Mouse (Mus musculus): ENCODE results near the gene Dbndd1. TPM values are rescaled to one million over a fixed set of nuclear protein-coding genes. Genes with fewer than 3 reads are reported as not detected.

Dbndd1 gene
- total and polyA plus RNA-seq, 3 experiments = 0.55 to 2.1 TPM; not detected in 1

GRCm38 (mm10) chr8:123536990-123537380 lies 21.7 kb upstream of the Dbndd1 start:
- no peaks in the 10 kb centered on the region for H3K4me1 ChIP-seq (ENCODE audit: control insufficient read depth in 1 of 2, insufficient read depth in 2 of 2)
- H3K4me2 ChIP-seq (ENCODE audit: insufficient read depth, low read depth, poor library complexity, severe bottlenecking) = no peak overlapping the region
- dilution Hi-C loops (cut with MboI; ENCODE audit: extremely low pct_ligation_motif_present, extremely low pct_unique_long_range_greater_than_20kb, low sequenced_read_pairs) (no loop called here), in situ Hi-C loops (cut with MboI; ENCODE audit: low pct_ligation_motif_present, low pct_unique_long_range_greater_than_20kb, low sequenced_read_pairs) (no loop called here)
- H3K36me3 ChIP-seq (replicated peaks in 1 of 2; ENCODE audit: control insufficient read depth in 1 of 2, insufficient read depth in 1 of 2, low read length in 1 of 2) = peaks cover 37 to 49% of the 10 kb centered on the region in 2 experiments
- DNase-seq (ENCODE audit: extremely low read depth) = no peak
- TF ChIP-seq MAX (IDR thresholded peaks at IDR 0.05; ENCODE audit: low read length) (no peak), KAT2A (IDR thresholded peaks at IDR 0.05; ENCODE audit: insufficient replicate concordance, low read length) (no peak), MAFK (IDR thresholded peaks at IDR 0.05; ENCODE audit: insufficient replicate concordance, low read length) (no peak), E2F4 (IDR thresholded peaks at IDR 0.05; ENCODE audit: insufficient replicate concordance, low read depth, low read length) (no peak), MEF2A (IDR thresholded peaks at IDR 0.05; ENCODE audit: borderline replicate concordance, low read depth, low read length) (no peak), TCF12 (IDR thresholded peaks at IDR 0.05; ENCODE audit: low read depth, low read length) (no peak), HCFC1 (IDR thresholded peaks at IDR 0.05; ENCODE audit: low read depth, low read length) (no peak), USF2 (conservative IDR thresholded peaks at IDR 0.05; ENCODE audit: low read depth, low read length) (no peak)
- no peaks in the 10 kb centered on the region for H3K9me3 ChIP-seq (replicated peaks; ENCODE audit: low read length)
- no peak overlapping the region for H3K9ac ChIP-seq (ENCODE audit: insufficient read depth, low read depth)
- no peak overlapping the region for H3K4me3 ChIP-seq (replicated peaks in 1 of 3; ENCODE audit: low read depth in 2 of 3, low read length in 2 of 3, poor library complexity in 1 of 3)
- no peaks in the 10 kb centered on the region for H3K79me2 ChIP-seq (replicated peaks; ENCODE audit: control insufficient read depth, extremely low read depth, insufficient read depth, poor library complexity, severe bottlenecking)
- no peak overlapping the region for H3K27ac ChIP-seq (ENCODE audit: insufficient read depth, low read depth)
- H3K27me3 ChIP-seq (replicated peaks) = no peaks in the 10 kb centered on the region

DNA sequence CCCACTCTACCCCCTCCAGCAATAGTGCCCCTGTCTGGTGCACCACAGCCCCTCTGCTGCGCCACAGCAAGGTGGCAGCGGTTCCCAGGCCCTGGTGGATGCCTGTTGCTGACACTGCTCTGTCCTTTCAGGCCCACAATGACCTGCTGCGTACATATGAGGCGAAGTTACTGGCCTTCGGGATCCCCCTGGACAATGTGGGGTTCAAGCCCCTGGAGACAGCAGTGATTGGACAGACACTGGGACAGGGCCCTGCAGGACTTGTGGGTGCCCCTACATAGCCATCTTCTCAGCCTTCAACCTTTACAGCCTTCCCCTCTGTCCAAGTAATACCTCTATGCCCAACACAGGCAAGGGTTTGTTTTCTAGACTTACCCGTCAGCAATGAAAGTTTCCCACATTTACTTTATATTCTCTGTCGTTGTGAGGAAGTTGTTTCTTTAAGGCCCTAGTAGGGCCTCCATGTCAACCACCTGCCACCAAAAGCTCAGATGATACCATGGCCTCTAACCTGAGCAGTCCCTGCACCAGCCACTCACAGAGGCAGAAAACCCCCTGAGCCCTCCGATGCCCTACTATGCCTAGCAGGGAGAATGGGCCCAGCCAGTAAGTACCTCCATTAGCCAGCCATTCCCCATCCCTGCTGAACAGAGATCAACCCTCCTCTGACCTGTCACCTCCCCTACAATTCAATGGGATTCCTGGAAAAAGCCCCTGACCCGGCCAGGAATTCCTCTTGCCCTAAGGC lies 21.2 kb upstream of the Dbndd1 start:
- dilution Hi-C loops (cut with MboI; ENCODE audit: extremely low pct_ligation_motif_present, extremely low pct_unique_long_range_greater_than_20kb, low sequenced_read_pairs) (no loop called here), in situ Hi-C loops (cut with MboI; ENCODE audit: low pct_ligation_motif_present, low pct_unique_long_range_greater_than_20kb, low sequenced_read_pairs) (no loop called here)
- peaks cover 43 to 55% of the 10 kb centered on the region in 2 experiments for H3K36me3 ChIP-seq (replicated peaks in 1 of 2; ENCODE audit: control insufficient read depth in 1 of 2, insufficient read depth in 1 of 2, low read length in 1 of 2)

GRCm38 (mm10) chr8:123527720-123528489 lies 12.6 kb upstream of the Dbndd1 start:
- dilution Hi-C loops (cut with MboI; ENCODE audit: extremely low pct_ligation_motif_present, extremely low pct_unique_long_range_greater_than_20kb, low sequenced_read_pairs) = no loop called here
- Histone ChIP-seq H3K9ac (ENCODE audit: insufficient read depth, low read depth) (no peak overlapping the region), H3K27me3 (replicated peaks) (no peaks in the 10 kb centered on the region), H3K79me2 (replicated peaks; ENCODE audit: control insufficient read depth, extremely low read depth, insufficient read depth, poor library complexity, severe bottlenecking) (no peaks in the 10 kb centered on the region), H3K4me2 (ENCODE audit: insufficient read depth, low read depth, poor library complexity, severe bottlenecking) (no peak overlapping the region), H3K9me3 (replicated peaks; ENCODE audit: low read length) (no peaks in the 10 kb centered on the region), H3K4me3 (replicated peaks in 1 of 3; ENCODE audit: low read depth in 2 of 3, low read length in 2 of 3, poor library complexity in 1 of 3) (no peak overlapping the region), H3K36me3 (replicated peaks in 1 of 2; ENCODE audit: control insufficient read depth in 1 of 2, insufficient read depth in 1 of 2, low read length in 1 of 2) (peaks cover 86 to 96% of the 10 kb centered on the region in 2 experiments), H3K4me1 (ENCODE audit: control insufficient read depth in 1 of 2, insufficient read depth in 2 of 2) (no peaks in the 10 kb centered on the region), H3K27ac (ENCODE audit: insufficient read depth, low read depth) (no peak overlapping the region)
- in situ Hi-C loops (cut with MboI; ENCODE audit: low pct_ligation_motif_present, low pct_unique_long_range_greater_than_20kb, low sequenced_read_pairs) = no loop called here
- no peak for DNase-seq (ENCODE audit: extremely low read depth)
- TF ChIP-seq NELFE (IDR thresholded peaks at IDR 0.05; ENCODE audit: low read depth, low read length) (no peak), KAT2A (IDR thresholded peaks at IDR 0.05; ENCODE audit: insufficient replicate concordance, low read length) (no peak), ZMIZ1 (IDR thresholded peaks at IDR 0.05; ENCODE audit: low read depth, low read length) (no peak), SMC3 (IDR thresholded peaks at IDR 0.05; ENCODE audit: low read depth, low read length) (no peak), MXI1 (IDR thresholded peaks at IDR 0.05; ENCODE audit: low read depth, low read length) (no peak), CHD2 (IDR thresholded peaks at IDR 0.05; ENCODE audit: low read length) (no peak), SIN3A (IDR thresholded peaks at IDR 0.05; ENCODE audit: low read length) (no peak), MAZ (IDR thresholded peaks at IDR 0.05; ENCODE audit: low read depth, low read length) (no peak), GABPA (IDR thresholded peaks at IDR 0.05; ENCODE audit: insufficient replicate concordance, low read depth, low read length) (no peak), EP300 (IDR thresholded peaks at IDR 0.05; ENCODE audit: low read length) (no peak), CHD1 (IDR thresholded peaks at IDR 0.05; ENCODE audit: low read depth, low read length) (no peak), MAFK (IDR thresholded peaks at IDR 0.05; ENCODE audit: insufficient replicate concordance, low read length) (no peak), ETS1 (conservative IDR thresholded peaks at IDR 0.05; ENCODE audit: low read depth, low read length) (no peak), RAD21 (IDR thresholded peaks at IDR 0.05; ENCODE audit: low read depth, low read length) (no peak), E2F4 (IDR thresholded peaks at IDR 0.05; ENCODE audit: insufficient replicate concordance, low read depth, low read length) (no peak), ELF1 (IDR thresholded peaks at IDR 0.05; ENCODE audit: low read depth, low read length) (no peak)

More for the DNA sequence above, 21.2 kb upstream of the Dbndd1 start:
- no peak for DNase-seq (ENCODE audit: extremely low read depth)
- Histone ChIP-seq H3K27me3 (replicated peaks) (no peaks in the 10 kb centered on the region), H3K4me3 (replicated peaks in 1 of 3; ENCODE audit: low read depth in 2 of 3, low read length in 2 of 3, poor library complexity in 1 of 3) (no peak overlapping the region), H3K27ac (ENCODE audit: insufficient read depth, low read depth) (no peak overlapping the region), H3K9me3 (replicated peaks; ENCODE audit: low read length) (no peaks in the 10 kb centered on the region), H3K9ac (ENCODE audit: insufficient read depth, low read depth) (no peak overlapping the region), H3K4me2 (ENCODE audit: insufficient read depth, low read depth, poor library complexity, severe bottlenecking) (no peak overlapping the region), H3K79me2 (replicated peaks; ENCODE audit: control insufficient read depth, extremely low read depth, insufficient read depth, poor library complexity, severe bottlenecking) (no peaks in the 10 kb centered on the region), H3K4me1 (ENCODE audit: control insufficient read depth in 1 of 2, insufficient read depth in 2 of 2) (no peaks in the 10 kb centered on the region)
- TF ChIP-seq RAD21 (IDR thresholded peaks at IDR 0.05; ENCODE audit: low read depth, low read length) (no peak), TCF12 (IDR thresholded peaks at IDR 0.05; ENCODE audit: low read depth, low read length) (no peak), CHD1 (IDR thresholded peaks at IDR 0.05; ENCODE audit: low read depth, low read length) (no peak), PAX5 (IDR thresholded peaks at IDR 0.05; ENCODE audit: low read length) (no peak), POLR2AphosphoS2 (IDR thresholded peaks at IDR 0.05; ENCODE audit: low read depth, low read length) (no peak), ZC3H11A (IDR thresholded peaks at IDR 0.05; ENCODE audit: low read depth, low read length) (no peak)
